Mouse (Mus musculus) megakaryocyte-erythroid progenitor cell, adult 5-6 weeks (primary cell): ENCODE measurements around the gene Sorbs1. TPM values are rescaled to one million over a fixed set of nuclear protein-coding genes. Genes with fewer than 3 reads are reported as not detected.
A peak's percentile ranks its signal among the peaks of the same experiment; 100 is the strongest.

ENCODE experiments used
- ATAC-seq: replicated peaks from 2 replicates; pipeline ENCODE4 v1.8.0; 2016; ENCODE audit warnings: mild to moderate bottlenecking, inconsistent platforms; ENCODE audit not compliant: severe bottlenecking, poor library complexity, low FRiP score, low TSS enrichment
- total RNA-seq, 2 experiments: library from RNA; stranded (forward) in 1 of 2; stranded (reverse) in 1 of 2; fragments of 200-1000, 215-1000 nt in 1 of 2; fragments of >200 nt in 1 of 2; fragmentation: Nextera tagmentation in 1 of 2; gene quantifications; 2 replicates each; pipeline ENCODE4 v1.2.3; 2014 to 2017

The Sorbs1 gene
- total RNA-seq, 2 experiments from 2014 or later, result 13.9 to 30.4 TPM

DNA sequence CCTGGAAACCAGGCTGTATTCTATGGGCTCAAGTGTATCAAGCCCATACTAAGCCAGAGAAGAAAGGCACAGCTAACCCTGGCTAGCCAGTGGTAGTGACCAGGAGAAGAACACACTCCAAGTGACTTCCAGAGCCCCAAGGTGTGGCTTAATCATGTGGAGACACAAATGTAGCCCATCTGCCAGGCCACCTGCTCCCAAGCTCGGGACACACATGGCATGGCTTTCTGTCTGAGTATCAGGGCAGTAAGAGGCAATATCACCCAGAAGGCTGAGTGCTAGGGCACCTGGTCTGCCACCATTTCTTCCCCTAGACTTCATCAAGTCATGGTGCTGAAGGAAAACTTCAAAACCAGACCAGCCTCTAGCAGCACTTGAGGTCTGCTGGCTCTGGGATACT is 219.3 kb downstream of the Sorbs1 start:
- no peak for ATAC-seq

DNA sequence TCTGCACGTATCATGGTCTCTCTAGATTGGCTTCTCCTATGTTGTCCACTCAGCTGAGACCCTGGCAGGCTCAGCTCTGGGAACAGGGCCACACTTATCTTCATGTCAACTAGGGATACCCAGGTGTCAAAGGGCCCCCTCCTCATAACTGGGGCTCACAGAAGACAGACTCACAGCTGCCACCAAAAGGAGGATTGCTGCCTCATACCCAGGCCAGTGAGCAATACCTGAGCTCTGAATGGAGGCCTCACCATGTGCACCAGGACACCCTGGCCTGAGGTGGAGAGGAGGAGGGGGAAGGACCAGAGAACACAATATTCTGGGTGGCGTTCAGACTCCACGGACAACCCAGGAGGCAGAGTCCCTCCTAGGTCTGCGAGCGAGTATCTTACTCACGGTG is 219.8 kb downstream of the Sorbs1 start:
- ATAC-seq, result no peak

DNA sequence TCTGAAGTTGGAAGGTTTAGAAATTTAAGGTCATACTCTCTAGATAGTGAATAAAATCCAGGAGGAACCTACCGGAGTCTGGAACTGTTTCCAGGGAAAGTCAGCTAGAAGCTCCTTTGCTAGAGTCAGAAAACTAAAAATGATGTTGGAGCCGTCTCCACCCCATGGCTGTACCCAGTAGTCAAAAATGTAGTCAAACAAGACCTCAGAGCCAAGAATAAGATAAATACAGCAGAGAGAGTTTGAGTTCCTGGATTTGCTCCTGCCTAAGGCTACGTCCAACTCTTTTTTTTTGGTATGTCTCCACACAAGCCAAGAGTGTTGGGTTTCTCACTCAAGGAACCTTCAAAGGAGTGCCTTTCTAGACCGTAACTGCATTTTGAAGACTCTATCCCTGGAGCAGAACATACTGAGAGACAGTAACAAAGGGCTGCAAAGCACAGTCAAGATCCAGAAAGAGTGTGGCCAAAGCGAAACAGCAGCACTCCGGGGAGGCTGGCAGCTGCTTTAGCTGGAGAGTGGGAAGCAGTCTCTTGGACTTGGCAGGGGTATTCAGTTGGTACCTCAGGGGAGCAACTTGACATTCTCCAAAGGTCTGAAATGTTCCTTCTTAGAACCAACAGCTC is 223.4 kb downstream of the Sorbs1 start:
- ATAC-seq, result no peak

DNA sequence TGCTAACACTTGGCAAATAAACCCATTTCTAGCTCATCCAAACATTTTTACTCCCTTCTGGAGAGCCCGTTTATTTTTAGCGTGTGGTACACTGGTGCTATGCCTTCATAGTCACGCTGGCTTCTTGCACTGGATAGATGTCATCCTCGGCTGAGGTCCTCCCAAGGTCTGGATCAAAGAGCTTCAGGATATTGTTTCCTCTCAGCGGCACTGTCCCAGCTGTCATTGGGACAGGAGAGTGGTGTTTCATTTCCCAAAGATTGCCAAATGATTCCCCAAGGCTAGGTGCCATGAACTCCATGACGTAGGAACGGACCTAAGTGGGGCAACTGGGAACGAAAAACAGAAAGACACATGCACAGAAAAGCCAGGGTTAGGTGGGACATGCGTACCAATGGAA is 225.2 kb downstream of the Sorbs1 start:
- no peak for ATAC-seq

DNA sequence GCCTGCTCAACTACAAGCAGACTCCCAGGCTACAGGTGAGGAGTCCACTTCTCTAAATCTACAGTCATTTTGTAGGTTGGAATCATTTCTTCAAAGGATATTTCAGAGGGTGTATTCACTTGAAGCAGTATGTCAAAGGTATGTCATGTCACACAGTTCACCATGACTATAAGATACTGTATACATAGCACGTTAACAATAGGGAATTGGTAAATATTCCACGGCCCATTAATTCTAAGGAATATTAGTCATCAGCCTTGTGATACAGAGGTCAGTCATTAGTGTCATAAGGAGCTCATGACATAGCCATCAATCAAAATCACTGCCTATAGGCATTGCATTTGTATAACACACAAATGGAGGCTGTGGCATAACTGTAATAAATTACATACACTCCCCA is 228.9 kb downstream of the Sorbs1 start:
- ATAC-seq, result no peak

DNA sequence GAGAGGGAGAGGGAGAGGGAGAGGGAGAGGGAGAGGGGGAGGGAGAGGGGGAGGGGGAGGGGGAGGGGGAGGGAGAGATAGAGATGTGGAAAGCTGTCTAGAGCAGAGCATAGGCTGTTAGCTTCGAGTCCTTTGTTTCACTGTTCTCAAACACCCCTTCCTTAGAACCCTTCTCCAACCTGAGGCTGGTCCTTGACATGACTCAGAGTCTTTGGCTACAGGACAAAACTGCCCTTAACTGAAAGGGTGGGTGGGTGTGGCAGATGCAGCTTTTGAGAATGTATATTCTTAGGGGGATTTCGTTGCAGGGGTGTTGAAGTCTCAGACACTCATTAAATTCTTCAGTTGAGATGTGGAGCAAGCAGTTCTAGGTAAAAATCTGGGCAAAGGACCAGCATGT is 230.2 kb downstream of the Sorbs1 start:
- ATAC-seq, result no peak

DNA sequence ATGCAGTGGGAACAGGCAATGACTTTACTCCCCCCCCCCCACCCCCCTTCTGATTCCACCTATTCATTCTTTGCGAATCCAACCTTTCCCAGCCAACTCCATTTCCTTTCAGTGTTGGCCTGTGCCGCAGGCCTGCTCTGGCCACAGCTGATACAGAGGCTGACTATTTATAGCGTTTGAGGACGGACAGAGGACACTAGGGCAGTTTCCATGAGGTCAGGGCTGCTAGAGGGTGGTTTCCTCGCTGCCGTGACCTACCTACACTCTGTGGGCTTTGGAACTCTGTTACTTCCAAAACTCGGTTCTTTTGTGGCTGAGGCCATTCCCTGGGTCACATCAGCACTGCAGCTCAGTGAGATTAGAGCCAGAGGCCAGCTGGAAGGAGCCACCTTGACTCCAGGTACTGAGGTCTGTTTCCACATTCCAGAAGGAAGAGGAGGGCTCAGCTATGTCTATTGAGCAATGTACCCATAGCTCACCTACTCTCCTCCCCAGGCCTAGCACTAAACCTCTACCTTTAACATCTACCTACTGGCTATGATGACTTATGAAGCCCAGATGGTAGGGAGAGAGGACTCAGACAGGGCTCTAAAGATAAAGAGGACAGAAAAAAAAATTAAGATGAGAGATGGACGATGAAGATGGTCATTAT is 235.1 kb downstream of the Sorbs1 start:
- ATAC-seq, result no peak

DNA sequence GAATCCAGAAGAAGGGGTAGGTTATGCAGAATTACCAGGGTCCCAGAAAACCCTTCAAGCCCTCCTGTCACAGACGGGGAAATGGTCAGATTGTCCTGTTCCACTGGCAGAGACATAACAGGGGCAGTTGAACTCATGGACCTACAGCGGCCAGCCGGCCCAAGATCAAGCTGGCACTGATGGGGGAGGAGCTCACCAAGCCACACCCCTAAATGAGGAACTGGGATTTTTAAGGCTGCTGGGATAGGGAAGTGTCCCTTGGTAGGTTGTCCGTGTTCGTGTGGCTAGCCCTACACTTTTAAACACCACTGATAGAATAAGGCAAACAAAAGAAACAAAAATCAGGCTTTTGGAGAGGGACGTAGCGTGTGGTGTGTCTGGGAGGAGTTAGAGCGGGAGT is 236.1 kb downstream of the Sorbs1 start:
- no peak for ATAC-seq

DNA sequence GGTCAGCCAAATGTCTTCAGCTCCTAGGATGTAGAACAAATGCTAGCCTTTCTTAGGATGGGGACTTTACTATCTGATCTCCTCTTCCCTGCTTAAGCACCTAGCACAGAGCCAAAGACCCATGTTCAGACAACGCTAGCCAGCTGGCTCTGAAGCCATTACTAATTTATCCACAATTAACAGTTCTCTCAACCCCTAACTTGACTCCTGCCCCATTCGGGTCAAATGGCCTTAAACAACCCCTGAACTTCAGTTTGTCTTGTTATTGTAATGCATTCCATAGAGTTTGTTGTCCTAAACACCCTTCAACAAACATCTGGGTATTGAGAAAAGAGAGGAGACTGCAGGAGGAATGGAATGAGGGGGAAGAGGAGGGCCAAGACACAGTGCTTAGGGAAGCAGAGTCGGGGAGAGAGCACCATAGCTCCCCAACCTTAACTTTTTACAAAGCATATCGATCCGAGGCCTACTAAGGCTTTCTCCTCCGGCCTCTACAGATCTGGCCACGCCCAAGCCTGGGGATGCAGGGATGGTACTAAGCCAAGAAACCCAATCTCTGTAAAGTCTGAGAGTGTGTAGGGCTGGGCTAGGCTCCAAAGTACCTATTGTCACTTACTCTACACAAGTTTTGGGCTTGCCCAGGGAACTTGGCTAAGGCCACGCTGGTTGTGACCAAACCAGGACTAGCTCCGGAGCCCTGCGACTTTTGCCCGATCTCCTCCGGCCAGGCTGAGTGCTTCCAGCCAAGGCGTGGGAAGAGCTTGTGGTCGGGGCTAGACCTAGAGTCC is 238.0 kb downstream of the Sorbs1 start:
- ATAC-seq, result no peak

DNA sequence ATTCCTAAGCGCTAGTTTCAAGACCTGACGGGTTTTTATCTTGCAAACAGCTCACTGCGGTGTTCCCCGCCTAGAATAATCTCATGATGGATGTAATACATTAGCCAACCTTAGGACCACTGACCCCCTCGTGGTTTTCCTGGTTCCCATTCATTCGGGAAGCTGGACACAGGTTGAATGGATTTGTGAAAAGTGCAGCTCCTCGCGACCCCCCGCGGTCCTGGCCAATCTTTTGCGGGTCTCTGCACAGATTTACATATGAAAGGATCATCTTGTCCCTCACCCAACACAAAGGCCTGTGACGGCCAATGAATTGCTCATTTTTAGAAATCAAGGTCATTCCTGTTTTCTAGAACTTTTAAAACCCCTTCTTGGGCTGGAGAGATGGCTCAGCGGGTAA is 240.9 kb downstream of the Sorbs1 start:
- no peak for ATAC-seq

DNA sequence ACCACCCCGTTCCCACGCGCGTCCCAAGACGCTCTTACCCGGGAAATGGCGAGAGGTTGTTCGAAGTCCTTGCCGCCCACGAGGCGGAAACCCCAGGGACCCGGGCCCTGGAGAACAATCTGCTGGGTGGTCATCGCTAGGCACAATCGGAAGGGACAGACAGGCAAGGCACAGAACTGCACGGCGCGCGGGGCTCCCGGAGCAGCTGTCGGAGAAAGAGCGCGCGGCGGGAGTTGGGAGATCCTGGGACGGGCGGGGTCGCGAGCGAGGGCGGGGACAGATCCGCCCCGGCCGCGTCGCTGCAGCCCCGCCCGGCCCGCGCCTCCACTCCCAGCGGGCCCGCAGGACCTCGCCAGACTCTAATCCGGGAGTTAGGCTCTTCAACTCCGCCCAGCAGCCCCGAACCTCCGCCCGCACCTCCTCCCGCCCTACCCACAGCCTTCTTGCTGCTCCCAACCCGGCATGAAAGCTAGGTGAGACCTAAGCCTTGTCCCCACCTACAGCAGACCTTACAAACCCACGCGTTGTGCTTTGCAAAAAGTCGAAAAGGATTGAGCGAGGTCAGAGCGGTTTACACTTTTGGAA is 242.2 kb downstream of the Sorbs1 start, which contains the start of gene Pdlim1:
TSS of gene Pdlim1 (minus strand) at position 535 of the 585 bp plus-strand sequence.
- ATAC-seq, result peak; percentile 80

DNA sequence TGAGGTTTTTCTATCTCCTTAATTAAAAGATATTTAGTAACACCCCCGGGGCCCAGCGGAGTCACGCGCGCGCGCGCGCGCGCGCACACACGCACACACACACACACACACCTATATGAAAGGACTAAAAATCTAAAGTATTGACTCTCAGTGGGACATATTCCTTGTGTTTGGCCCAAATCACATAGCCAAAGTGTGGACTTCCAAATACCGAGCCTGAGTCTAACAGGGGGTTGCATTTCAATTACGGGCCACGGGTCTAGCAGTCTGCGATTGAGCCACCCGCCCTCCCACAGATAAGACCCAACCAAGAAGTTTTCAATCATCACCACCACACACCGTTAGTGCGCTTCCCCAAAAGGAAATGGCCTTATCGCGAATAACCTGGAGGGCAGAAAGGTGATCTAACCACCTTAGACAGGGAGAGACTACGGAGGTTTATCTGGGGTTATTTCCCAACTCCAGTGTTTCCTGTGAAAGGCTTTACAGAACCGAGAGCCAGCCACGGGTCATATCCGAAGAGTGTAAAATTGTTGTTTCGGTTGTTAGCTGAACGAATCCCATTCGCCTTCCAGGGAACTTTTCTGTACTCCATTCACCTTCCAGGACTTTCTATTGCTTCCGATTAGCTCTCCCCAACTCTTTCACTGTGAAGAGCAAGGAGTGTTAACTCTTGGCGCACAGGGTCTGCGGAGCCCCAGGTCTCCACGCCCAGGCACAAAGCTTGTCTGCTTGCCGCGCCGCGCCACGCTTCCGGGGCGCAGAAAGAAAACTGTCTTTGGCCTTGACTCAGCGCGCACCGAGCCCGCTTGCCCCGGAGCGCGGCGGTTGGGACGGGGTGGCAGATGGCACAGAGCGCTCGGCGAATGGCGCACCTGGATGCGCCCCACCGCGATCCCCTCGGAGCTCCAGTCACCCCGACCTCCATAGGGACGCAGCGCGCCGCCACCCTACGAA is 242.9 kb downstream of the Sorbs1 start:
- ATAC-seq, result peak; percentile 29

DNA sequence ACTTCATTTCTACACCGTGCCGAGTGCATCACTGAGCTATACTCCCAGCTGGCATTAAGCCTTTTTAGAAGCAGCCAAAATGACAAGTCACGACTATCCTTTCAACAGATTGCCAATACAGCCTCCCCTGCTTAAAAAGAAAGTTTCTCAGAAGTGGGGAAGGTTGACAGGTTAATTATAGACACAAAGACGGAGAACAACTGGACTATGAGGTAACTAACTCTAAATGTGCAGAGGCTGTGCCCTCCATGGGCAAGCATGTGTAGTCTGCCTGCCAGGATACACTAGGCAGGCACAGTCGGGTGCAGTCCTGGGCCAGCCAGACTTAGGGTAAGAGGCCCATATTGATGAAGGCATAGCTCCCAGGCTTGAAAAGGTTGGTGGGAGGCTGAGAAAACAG is 244.1 kb downstream of the Sorbs1 start:
- no peak for ATAC-seq

DNA sequence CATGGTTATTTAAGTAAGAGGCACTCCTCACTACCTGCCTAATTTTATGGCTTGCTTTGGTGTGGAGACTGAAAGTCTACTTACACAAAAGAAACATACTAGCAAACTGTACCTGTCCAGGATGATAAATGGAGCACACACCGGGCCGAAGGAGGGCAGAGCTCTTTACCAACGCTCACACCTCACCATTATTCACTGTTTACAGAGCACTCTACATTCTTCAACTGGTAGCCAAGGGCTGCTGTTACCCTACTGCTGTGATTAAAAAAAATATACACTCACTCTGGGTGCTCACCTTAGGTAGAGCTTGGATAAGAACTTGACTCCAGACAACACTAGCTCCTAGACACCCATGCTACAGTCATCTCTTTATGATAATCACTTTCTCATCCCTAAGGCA is 245.1 kb downstream of the Sorbs1 start:
- no peak for ATAC-seq

DNA sequence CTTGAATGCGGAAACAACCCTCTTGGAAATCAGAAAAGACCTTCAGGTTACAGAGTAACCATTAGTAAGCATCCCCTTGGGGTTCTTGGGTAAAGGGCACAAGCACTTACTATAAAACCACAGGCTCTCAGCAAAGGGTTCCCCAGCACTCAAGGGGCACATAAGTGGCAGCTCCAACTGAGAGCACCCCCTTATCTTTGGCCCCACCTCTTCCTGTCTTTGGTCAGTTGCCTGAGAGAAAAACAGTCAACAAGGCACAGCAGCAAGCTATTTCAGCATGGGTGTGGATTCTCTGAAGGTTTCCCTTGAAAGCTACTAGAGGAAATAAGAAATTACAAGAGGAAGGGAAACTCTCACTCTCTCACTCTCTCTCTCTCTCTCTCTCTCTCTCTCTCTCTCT is 246.2 kb downstream of the Sorbs1 start:
- peak; percentile 67 for ATAC-seq

DNA sequence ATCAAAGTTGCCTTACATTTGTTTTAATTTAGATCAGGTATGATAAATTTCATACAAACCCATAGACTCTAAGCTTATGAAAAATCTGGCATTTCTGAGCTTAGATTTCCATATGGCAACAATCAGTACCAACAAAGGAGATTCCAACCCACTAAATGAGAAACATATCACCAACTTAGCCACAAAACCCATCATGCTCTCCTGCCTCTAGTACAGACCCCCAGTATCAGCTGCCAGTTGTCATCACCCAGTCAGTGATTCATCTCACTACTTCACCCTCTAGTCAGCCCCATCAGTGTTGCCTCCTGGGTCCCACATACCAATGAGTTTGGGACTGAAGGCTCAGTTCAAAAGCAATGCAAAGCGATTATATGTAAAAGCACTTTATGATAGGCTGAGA is 254.1 kb downstream of the Sorbs1 start:
- no peak for ATAC-seq

DNA sequence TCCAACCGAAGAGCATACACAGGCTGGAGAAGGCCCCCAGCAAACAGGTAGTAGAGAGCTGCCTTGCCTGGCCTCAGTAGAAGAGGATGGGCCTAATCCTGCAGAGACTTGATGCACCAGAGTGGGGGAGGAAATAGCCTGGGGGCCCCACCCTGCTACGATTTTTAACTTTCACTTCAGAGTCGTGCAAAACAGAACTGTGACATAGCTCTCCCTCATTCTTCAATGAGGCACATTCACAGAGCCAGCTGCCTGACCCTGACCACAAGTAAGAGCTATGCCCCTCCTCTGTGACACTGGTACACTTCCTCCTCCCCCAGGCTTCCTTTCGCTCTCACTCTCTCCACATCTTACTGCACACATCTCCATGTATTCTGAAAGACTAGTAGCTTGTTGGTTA is 256.2 kb downstream of the Sorbs1 start:
- peak; percentile 54 for ATAC-seq

DNA sequence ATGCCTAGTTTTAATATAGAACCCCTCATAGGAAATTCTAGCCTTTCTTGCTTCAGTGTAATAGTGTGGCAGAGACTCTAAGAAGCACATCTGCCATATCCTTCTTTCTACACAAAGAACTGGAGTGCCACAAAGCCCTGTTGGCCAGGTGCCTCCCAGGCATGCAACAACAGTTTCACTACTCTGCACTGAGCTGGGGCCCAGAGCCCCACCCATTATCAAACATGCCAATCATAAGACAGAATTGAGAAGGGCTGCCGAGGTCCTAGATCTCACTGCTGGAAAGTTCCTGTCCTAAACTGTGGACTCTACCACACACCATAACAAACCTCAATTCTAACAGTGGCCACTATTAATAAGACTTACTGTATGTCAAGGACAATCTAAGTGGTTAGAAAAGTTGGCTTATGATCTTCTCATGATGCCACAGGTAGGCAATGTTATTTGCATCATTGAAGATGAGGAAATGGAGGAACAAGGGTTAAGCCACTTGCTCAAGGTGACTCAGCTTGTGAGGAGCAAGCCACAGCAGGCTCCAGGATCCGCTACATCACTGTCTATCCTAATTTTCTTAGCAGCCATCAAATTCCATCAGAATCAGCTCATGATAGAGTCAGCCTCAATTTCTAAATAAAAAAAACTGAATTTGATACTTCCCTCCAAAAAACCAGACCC is 257.1 kb downstream of the Sorbs1 start:
- ATAC-seq, result peak; percentile 62

DNA sequence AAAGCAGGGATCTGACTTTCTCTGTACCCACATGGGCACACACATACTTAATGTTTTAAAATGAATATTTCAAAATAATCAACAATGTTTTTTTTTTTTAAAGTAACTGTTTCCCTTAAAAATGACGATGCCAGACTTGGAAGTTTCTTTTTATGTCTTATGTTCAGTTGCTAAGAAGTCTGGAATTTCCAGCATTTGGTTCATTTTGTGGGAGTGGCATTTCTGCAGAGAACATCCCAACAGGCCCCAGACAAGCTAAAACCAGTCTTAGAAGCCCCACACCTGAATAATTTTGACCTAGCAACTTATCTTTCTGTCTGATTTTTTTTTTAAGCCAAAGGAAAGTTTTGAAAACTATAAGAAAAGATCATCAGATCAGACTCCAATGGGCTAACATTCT is 258.0 kb downstream of the Sorbs1 start:
- ATAC-seq, result no peak
